Mouse (Mus musculus): Measurements from ENCODE around the gene Vwa7.
"Not testable (repeated sequence)": the region's sequence is repeated elsewhere in the genome, so short reads cannot be mapped to it uniquely, and the experiment has no call there.

Vwa7 gene

GRCm38 (mm10) chr17:34980655-34981054, 35.7 kb upstream of the Vwa7 start:
- H3K4me1 ChIP-seq (replicated peaks; ENCODE audit: low read depth, low read length), result peaks cover 57% of the 10 kb centered on the region
- H3K4me3 ChIP-seq (replicated peaks; ENCODE audit: low read length), result peak overlapping the region; percentile 95
- H3K27me3 ChIP-seq (ENCODE audit: insufficient read depth, low read length), result peaks cover 23% of the 10 kb centered on the region
- H3K9me3 ChIP-seq (ENCODE audit: low read length), result no peaks in the 10 kb centered on the region
- H3K36me3 ChIP-seq (ENCODE audit: insufficient read depth, low read length), result peaks cover 28% of the 10 kb centered on the region
- peak; percentile 22; the same call in 1 of the 2 replicates for TF ChIP-seq CTCF (conservative IDR thresholded peaks at IDR 0.05; ENCODE audit: low read length)
- TF ChIP-seq NANOG (IDR thresholded peaks at IDR 0.05; ENCODE audit: borderline replicate concordance, low read length), result no peak

DNA sequence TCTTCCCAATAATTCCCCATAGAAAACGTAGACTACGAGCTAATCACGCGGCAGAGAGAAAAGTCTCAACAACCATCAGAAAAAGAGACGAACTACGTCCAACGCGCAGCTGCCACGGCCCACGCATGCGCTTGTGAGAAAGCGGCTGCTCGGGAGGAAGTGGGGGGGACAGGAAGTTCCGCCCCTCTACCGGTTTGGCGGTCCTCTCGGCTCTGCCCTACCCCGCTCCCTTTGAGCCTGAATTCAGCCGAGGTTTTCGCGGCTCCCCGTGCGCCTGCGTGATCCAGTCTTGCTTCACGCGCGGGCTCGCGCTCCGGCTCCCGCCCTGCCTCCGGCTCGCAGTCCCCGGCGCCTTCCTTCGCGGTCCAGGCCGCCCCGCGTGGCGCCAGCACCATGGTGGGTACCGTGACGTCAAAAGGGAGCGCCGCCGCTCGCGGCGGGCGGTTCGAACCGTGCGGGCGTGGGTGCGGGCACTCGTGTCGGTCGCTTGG, 34.6 kb upstream of the Vwa7 start, which contains the start of gene Lsm2:
Gene Lsm2, plus strand, starts transcription at position 173 of the 491 bp plus-strand sequence.
- Histone ChIP-seq H3K9me3 (ENCODE audit: low read length) (no peaks in the 10 kb centered on the region), H3K36me3 (ENCODE audit: insufficient read depth, low read length) (peaks cover 39% of the 10 kb centered on the region), H3K4me3 (replicated peaks; ENCODE audit: low read length) (peak within 1 kb of the TSS; percentile 95), H3K4me1 (replicated peaks; ENCODE audit: low read depth, low read length) (peaks cover 65% of the 10 kb centered on the region), H3K27me3 (ENCODE audit: insufficient read depth, low read length) (peaks cover 21% of the 10 kb centered on the region)
- no peak for TF ChIP-seq POU5F1 (IDR thresholded peaks at IDR 0.05; ENCODE audit: borderline replicate concordance, low read length)
- no peak for TF ChIP-seq NANOG (IDR thresholded peaks at IDR 0.05; ENCODE audit: borderline replicate concordance, low read length)
- TF ChIP-seq CTCF (conservative IDR thresholded peaks at IDR 0.05; ENCODE audit: low read length), result no peak

DNA sequence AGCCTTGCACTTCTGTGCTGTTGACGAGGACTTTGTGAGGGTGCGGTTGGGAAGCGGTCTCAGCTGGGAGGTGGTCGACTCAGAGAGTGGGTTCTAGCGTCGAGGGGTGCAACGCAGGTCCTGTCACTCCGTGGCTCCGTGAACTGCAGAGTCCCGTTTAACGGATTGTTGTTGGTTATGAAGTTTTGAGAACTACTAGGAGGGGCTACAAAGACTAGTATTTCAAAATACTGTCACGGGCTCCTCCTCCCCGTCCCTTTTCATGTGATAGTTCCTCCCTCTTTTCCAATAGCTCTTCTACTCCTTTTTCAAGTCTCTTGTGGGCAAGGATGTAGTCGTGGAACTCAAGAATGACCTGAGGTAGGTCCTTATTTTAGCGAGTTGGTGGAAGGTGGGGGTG, 34.1 kb upstream of the Vwa7 start:
- peak overlapping the region; percentile 95 for H3K4me3 ChIP-seq (replicated peaks; ENCODE audit: low read length)
- H3K27me3 ChIP-seq (ENCODE audit: insufficient read depth, low read length), result peaks cover 15% of the 10 kb centered on the region
- no peak for TF ChIP-seq CTCF (conservative IDR thresholded peaks at IDR 0.05; ENCODE audit: low read length)
- no peak for TF ChIP-seq POU5F1 (IDR thresholded peaks at IDR 0.05; ENCODE audit: borderline replicate concordance, low read length)
- no peak for TF ChIP-seq NANOG (IDR thresholded peaks at IDR 0.05; ENCODE audit: borderline replicate concordance, low read length)
- peaks cover 59% of the 10 kb centered on the region for H3K4me1 ChIP-seq (replicated peaks; ENCODE audit: low read depth, low read length)
- peaks cover 41% of the 10 kb centered on the region for H3K36me3 ChIP-seq (ENCODE audit: insufficient read depth, low read length)
- H3K9me3 ChIP-seq (ENCODE audit: low read length), result no peaks in the 10 kb centered on the region

DNA sequence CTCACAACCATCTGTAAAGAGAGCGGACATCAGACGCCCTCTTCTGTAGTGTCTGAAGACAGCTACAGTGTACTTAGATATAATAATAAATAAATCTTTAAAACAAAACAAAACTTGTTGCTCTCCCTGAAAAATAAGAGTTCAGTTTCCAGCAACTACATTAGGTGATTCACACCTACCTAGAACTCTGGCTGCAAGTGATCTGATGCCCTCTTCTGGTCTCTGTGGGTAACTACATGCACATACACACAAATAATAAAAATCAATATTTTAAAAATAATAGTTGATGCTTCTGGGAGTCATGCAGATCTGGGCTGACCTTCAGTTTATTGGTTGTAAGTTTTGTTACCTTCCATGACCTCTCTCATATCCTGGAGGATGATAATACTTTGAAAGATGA, 32.2 kb upstream of the Vwa7 start:
- Histone ChIP-seq H3K9me3 (ENCODE audit: low read length) (no peaks in the 10 kb centered on the region), H3K36me3 (ENCODE audit: insufficient read depth, low read length) (peaks cover 58% of the 10 kb centered on the region), H3K27me3 (ENCODE audit: insufficient read depth, low read length) (no peaks in the 10 kb centered on the region), H3K4me1 (replicated peaks; ENCODE audit: low read depth, low read length) (peaks cover 47% of the 10 kb centered on the region), H3K4me3 (replicated peaks; ENCODE audit: low read length) (no peak overlapping the region)
- TF ChIP-seq POU5F1 (IDR thresholded peaks at IDR 0.05; ENCODE audit: borderline replicate concordance, low read length) (no peak), CTCF (conservative IDR thresholded peaks at IDR 0.05; ENCODE audit: low read length) (peak; percentile 67)

GRCm38 (mm10) chr17:34994751-34995150, 21.6 kb upstream of the Vwa7 start:
- Histone ChIP-seq H3K27me3 (ENCODE audit: insufficient read depth, low read length) (no peaks in the 10 kb centered on the region), H3K36me3 (ENCODE audit: insufficient read depth, low read length) (peaks cover 64% of the 10 kb centered on the region), H3K4me3 (replicated peaks; ENCODE audit: low read length) (no peak overlapping the region), H3K4me1 (replicated peaks; ENCODE audit: low read depth, low read length) (peaks cover 37% of the 10 kb centered on the region), H3K9me3 (ENCODE audit: low read length) (no peaks in the 10 kb centered on the region)
- TF ChIP-seq NANOG (IDR thresholded peaks at IDR 0.05; ENCODE audit: borderline replicate concordance, low read length), result no peak
- TF ChIP-seq CTCF (conservative IDR thresholded peaks at IDR 0.05; ENCODE audit: low read length), result no peak
- no peak for TF ChIP-seq POU5F1 (IDR thresholded peaks at IDR 0.05; ENCODE audit: borderline replicate concordance, low read length)

DNA sequence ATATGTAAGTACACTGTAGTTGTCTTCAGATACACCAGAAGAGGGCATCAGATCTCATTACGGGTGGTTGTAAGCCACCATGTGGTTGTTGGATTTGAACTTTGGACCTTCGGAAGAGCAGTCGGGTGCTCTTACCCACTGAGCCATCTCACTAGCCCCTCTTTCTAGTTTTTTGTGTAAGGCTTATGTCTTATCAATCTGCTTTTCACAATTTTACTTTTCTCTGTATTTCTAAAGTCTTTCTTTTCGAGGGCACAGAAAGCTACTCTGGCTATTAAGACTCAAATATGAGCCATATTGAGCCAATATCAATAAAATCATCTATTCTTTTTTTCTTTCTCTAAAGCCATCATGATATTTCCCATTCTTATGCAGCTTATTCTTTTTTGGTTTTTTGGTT, 21.2 kb upstream of the Vwa7 start:
- peaks cover 39% of the 10 kb centered on the region for H3K4me1 ChIP-seq (replicated peaks; ENCODE audit: low read depth, low read length)
- not testable (repeated sequence) for H3K4me3 ChIP-seq (replicated peaks; ENCODE audit: low read length); H3K27me3 ChIP-seq (ENCODE audit: insufficient read depth, low read length); H3K9me3 ChIP-seq (ENCODE audit: low read length)
- H3K36me3 ChIP-seq (ENCODE audit: insufficient read depth, low read length), result peaks cover 62% of the 10 kb centered on the region

GRCm38 (mm10) chr17:34995927-34996326, 20.5 kb upstream of the Vwa7 start:
- H3K4me3 ChIP-seq (replicated peaks; ENCODE audit: low read length); H3K9me3 ChIP-seq (ENCODE audit: low read length); H3K27me3 ChIP-seq (ENCODE audit: insufficient read depth, low read length): not testable (repeated sequence)
- Histone ChIP-seq H3K4me1 (replicated peaks; ENCODE audit: low read depth, low read length) (peaks cover 39% of the 10 kb centered on the region), H3K36me3 (ENCODE audit: insufficient read depth, low read length) (peaks cover 55% of the 10 kb centered on the region)

- Histone ChIP-seq H3K9me3 (ENCODE audit: low read length) (no peaks in the 10 kb centered on the region), H3K36me3 (ENCODE audit: insufficient read depth, low read length) (peaks cover 48% of the 10 kb centered on the region), H3K4me3 (replicated peaks; ENCODE audit: low read length) (no peak overlapping the region), H3K4me1 (replicated peaks; ENCODE audit: low read depth, low read length) (peaks cover 39% of the 10 kb centered on the region), H3K27me3 (ENCODE audit: insufficient read depth, low read length) (no peaks in the 10 kb centered on the region)
- no peak for TF ChIP-seq CTCF (conservative IDR thresholded peaks at IDR 0.05; ENCODE audit: low read length)
Measured at GRCm38 (mm10) chr17:34996411-34997141, 19.8 kb upstream of the Vwa7 start.

DNA sequence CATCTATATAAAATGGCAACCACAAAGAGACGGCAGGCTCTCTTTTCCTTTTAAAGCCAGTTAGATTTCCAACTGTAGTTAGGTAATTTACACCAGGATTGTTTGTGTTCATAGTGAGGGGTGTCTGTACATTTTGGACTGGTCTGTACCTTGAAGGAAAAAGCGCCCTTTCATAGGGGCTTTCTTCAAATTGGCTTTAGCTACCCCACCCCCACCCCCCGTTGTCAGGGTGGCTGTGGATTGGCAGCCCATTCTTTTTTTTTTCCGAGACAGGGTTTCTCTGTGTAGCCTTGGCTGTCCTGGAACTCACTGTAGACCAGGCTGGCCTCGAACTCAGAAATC, 19.3 kb upstream of the Vwa7 start:
- no peak for TF ChIP-seq POU5F1 (IDR thresholded peaks at IDR 0.05; ENCODE audit: borderline replicate concordance, low read length)
- H3K27me3 ChIP-seq (ENCODE audit: insufficient read depth, low read length), result no peaks in the 10 kb centered on the region
- peaks cover 41% of the 10 kb centered on the region for H3K4me1 ChIP-seq (replicated peaks; ENCODE audit: low read depth, low read length)
- H3K4me3 ChIP-seq (replicated peaks; ENCODE audit: low read length), result no peak overlapping the region
- H3K36me3 ChIP-seq (ENCODE audit: insufficient read depth, low read length), result peaks cover 44% of the 10 kb centered on the region
- H3K9me3 ChIP-seq (ENCODE audit: low read length), result no peaks in the 10 kb centered on the region

Data from E14TG2a.4 (cell line).